Mouse (Mus musculus): ENCODE results near the gene Hist1h2ag. TPM values are rescaled to one million over a fixed set of nuclear protein-coding genes. Genes with fewer than 3 reads are reported as not detected.

Hist1h2ag gene
- polyA plus RNA-seq, 1 experiment = 21.8 TPM

DNA sequence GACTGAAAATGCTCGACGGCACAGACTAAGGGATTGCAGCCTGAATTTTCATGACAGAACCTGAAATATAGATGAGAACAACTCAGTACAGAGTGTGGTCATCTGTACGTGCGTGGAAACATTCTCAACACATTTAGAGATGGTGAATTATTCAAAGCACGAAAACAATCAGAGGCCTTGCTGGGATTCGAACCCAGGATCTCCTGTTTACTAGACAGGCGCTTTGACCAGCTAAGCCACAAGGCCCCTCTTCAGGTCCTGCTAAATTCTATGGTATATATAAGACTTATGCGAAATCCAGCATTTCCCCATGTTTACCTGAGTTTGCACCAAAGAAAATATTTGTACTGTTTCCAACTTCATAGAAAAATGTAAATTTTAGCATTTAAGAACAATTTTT is 12.8 kb downstream of the Hist1h2ag start:
- Histone ChIP-seq H3K36me3 (ENCODE audit: control insufficient read depth) (peaks cover 14% of the 10 kb centered on the region), H3K27me3 (ENCODE audit: control insufficient read depth) (no peaks in the 10 kb centered on the region), H3K4me3 (replicated peaks) (peak overlapping the region; percentile 67), H3K4me1 (ENCODE audit: control insufficient read depth) (peaks cover 57% of the 10 kb centered on the region), H3K9me3 (ENCODE audit: control insufficient read depth, low read length) (no peaks in the 10 kb centered on the region)
- TF ChIP-seq TAL1 (IDR thresholded peaks at IDR 0.05; ENCODE audit: low read length) = no peak
- TF ChIP-seq GATA1 (IDR thresholded peaks at IDR 0.05; ENCODE audit: low read length) = no peak

DNA sequence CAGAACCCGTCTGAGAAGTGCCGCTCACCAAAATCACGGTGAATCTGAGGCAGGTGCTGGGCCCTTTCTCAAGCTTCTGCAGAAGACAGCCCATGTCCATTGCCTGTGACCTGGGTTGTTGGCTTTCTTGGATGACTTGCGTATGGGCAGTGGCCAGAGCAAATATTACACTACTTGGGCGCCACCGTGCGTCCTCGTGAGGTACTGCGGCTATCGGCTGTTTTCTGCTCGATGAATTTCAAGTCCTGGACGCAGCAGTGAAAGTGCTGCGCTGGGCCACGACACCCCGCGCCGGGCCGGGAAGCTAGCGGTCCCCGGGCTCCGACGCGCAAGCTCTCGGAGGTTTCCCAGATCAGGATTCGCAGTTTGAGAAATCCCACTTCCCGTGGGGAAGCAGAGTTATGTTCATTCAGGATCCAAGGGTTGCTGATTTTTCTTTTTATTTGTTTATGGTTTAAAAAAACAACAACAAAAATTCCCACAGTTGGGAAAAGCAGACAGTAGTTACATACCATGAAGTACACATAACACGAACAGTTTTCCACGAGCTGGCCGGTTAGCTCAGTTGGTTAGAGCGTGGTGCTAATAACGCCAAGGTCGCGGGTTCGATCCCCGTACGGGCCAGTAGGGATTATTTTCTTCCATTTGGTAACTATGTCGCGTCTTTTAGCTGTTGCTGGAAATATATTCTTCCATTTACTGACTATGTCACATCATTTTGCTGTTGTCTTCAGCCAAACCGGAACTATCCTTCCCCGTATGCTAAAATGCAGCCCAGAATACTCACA is 13.9 kb downstream of the Hist1h2ag start:
- Histone ChIP-seq H3K4me1 (ENCODE audit: control insufficient read depth) (peaks cover 56% of the 10 kb centered on the region), H3K27me3 (ENCODE audit: control insufficient read depth) (no peaks in the 10 kb centered on the region), H3K4me3 (replicated peaks) (peak overlapping the region; percentile 67), H3K9me3 (ENCODE audit: control insufficient read depth, low read length) (no peaks in the 10 kb centered on the region), H3K36me3 (ENCODE audit: control insufficient read depth) (peaks cover 14% of the 10 kb centered on the region)
- TF ChIP-seq GATA1 (IDR thresholded peaks at IDR 0.05; ENCODE audit: low read length) (no peak), TAL1 (IDR thresholded peaks at IDR 0.05; ENCODE audit: low read length) (no peak)

DNA sequence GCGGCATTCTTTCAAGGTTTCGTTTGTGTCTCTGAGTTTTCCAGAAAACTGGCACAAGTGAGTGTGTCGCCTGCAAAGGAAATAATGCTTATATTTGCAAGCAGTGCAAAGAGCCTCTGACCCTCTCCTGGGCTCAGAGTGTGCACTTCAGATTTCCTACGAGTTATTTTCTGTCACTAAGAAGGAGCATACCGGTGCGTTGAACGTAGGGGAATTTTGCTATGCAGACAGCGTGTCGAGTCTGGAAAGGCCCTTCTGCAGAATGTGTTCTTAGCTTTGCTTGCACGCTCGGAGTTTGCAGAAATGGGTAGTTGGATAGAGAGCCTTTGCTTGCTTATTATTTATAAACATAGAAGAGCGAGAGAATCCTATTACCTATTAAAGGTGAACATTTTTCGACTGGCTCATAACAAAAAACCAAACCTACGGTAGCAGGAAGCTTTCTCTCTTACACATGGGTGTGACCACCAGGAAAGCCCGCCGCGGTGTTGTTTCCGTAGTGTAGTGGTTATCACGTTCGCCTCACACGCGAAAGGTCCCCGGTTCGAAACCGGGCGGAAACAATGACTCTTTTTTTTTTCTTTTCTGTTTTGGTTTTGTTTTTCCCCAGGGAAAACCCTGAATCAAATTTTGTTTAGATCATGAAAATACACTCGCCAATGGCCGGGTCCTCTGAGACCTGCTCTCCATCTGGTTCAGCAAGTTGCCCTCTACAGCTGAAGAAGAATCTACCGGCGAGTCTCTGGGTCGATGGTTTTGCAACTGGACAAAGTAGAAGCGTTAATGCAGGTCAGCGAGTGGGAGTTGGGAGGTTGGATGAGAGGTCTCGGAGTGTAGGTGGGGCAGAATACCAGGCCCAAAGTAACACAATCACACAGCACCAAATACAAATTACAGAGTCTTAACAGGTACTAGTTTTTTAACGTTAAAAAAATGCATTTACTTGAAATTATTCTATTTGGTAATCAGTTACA is 16.4 kb downstream of the Hist1h2ag start:
- Histone ChIP-seq H3K36me3 (ENCODE audit: control insufficient read depth) (peaks cover 2% of the 10 kb centered on the region; the same call in 1 of the 2 replicates), H3K4me3 (replicated peaks) (peak overlapping the region; percentile 64), H3K9me3 (ENCODE audit: control insufficient read depth, low read length) (no peaks in the 10 kb centered on the region), H3K4me1 (ENCODE audit: control insufficient read depth) (peaks cover 51% of the 10 kb centered on the region), H3K27me3 (ENCODE audit: control insufficient read depth) (no peaks in the 10 kb centered on the region)
- TF ChIP-seq GATA1 (IDR thresholded peaks at IDR 0.05; ENCODE audit: low read length) = no peak
- no peak for TF ChIP-seq TAL1 (IDR thresholded peaks at IDR 0.05; ENCODE audit: low read length)

DNA sequence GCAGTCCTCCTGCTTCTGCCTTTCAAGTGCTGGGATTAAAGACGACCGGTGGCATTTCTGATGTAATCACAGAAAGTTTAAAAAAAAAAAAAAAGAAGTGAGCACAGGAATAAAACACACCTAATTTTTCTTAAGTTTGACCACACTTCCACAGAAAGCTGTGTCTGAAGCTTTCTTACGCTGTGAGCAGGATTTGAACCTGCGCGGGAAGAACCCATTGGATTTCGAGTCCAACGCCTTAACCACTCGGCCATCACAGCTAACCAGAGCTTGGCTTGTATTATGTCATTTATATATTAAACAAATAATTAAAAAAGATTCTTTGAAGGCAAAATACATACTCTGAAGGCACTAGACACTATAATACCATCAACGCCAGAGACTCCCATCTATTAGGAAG is 20.5 kb downstream of the Hist1h2ag start:
- Histone ChIP-seq H3K36me3 (ENCODE audit: control insufficient read depth) (no peaks in the 10 kb centered on the region), H3K27me3 (ENCODE audit: control insufficient read depth) (no peaks in the 10 kb centered on the region), H3K9me3 (ENCODE audit: control insufficient read depth, low read length) (no peaks in the 10 kb centered on the region), H3K4me3 (replicated peaks) (peak overlapping the region; percentile 73), H3K4me1 (ENCODE audit: control insufficient read depth) (peaks cover 42% of the 10 kb centered on the region)
- TF ChIP-seq GATA1 (IDR thresholded peaks at IDR 0.05; ENCODE audit: low read length) = no peak
- no peak for TF ChIP-seq TAL1 (IDR thresholded peaks at IDR 0.05; ENCODE audit: low read length)

DNA sequence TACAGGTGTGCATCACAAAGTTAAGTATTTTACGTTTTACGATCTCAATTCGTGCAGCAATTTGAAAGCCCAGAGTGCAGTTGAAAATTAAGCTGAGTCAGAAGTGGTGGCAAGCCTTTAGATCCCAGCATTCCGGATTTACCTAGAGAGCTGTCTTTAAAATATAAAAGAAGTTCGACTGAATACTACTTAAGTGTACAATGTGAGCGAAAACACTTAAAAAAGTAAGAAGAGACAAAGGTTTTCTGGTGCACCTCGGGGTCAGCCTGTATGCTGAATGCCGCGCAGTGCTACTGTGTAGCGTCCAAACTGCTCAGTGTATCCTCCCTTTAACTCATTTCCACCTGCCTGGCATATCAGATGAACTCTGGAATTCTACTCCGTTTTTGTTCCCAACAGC is 21.2 kb downstream of the Hist1h2ag start:
- H3K36me3 ChIP-seq (ENCODE audit: control insufficient read depth) = no peaks in the 10 kb centered on the region
- H3K4me3 ChIP-seq (replicated peaks) = peak overlapping the region; percentile 73
- H3K27me3 ChIP-seq (ENCODE audit: control insufficient read depth) = no peaks in the 10 kb centered on the region
- H3K9me3 ChIP-seq (ENCODE audit: control insufficient read depth, low read length) = no peaks in the 10 kb centered on the region
- TF ChIP-seq TAL1 (IDR thresholded peaks at IDR 0.05; ENCODE audit: low read length) (no peak), GATA1 (IDR thresholded peaks at IDR 0.05; ENCODE audit: low read length) (no peak)
- peaks cover 40% of the 10 kb centered on the region for H3K4me1 ChIP-seq (ENCODE audit: control insufficient read depth)

DNA sequence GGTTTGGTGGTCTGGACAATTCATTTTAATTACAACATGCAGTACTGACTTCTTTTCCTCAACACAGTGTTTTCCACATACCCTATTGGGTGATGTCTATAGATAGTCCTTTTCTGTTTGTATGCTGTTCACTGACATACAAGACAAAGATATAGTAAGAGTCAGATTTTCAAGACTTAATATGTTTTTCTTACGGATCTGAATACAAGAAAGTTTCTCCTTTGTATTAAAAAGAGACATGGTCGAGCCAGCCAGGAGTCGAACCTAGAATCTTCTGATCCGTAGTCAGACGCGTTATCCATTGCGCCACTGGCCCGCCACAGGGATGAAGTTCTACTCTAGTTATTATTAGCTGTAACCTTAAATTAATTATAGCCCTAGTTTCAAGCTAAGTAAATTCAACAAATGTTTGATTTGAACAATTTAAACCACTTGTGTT is 21.8 kb downstream of the Hist1h2ag start:
- Histone ChIP-seq H3K4me1 (ENCODE audit: control insufficient read depth) (peaks cover 40% of the 10 kb centered on the region), H3K9me3 (ENCODE audit: control insufficient read depth, low read length) (no peaks in the 10 kb centered on the region), H3K36me3 (ENCODE audit: control insufficient read depth) (no peaks in the 10 kb centered on the region), H3K4me3 (replicated peaks) (peak overlapping the region; percentile 73), H3K27me3 (ENCODE audit: control insufficient read depth) (no peaks in the 10 kb centered on the region)
- TF ChIP-seq GATA1 (IDR thresholded peaks at IDR 0.05; ENCODE audit: low read length) (no peak), TAL1 (IDR thresholded peaks at IDR 0.05; ENCODE audit: low read length) (no peak)

DNA sequence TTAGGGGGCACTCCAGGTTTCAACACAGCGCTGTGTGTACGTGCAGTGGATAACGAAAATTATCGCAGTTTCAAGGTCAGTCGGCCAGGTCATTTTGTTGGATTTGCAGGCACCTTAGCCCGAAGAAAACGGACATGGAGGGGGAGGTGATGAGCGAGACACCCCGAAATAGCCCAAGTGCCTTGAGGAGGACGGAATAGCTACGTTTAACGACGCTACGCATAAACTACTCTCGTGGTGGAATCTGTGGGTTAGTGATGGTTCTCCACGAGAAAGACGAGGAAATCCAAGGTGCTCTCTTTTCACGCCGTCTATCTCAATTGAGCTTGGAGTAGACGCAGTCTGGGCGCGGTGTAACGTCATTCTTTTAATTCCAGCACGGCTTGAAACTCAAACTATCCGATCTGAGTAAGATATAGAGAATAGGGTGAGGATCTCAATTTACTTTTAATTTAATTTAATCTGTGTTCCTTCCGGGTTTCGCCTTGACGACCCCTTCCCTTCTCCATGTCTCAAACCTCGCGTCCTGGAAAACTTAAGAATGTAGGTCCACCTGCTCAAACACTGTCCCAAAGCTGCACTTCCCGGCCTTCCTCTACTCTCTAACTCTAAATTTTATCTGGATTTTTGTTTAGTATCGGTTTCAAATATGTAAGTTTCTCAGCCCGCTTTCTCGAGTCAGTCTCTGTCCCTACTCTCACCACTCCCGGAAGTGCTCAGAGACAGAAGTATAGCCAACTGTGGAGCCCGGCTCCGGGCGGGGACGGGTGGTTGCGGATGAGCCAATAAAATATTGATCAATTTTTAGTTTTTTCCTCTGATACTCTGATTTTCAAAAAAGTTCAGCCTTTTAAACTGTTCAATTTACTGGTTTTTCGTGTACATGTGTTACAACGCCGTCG is 22.6 kb downstream of the Hist1h2ag start:
- H3K36me3 ChIP-seq (ENCODE audit: control insufficient read depth) = no peaks in the 10 kb centered on the region
- TF ChIP-seq GATA1 (IDR thresholded peaks at IDR 0.05; ENCODE audit: low read length) (no peak), TAL1 (IDR thresholded peaks at IDR 0.05; ENCODE audit: low read length) (no peak)
- no peaks in the 10 kb centered on the region for H3K9me3 ChIP-seq (ENCODE audit: control insufficient read depth, low read length)
- peaks cover 40% of the 10 kb centered on the region for H3K4me1 ChIP-seq (ENCODE audit: control insufficient read depth)
- H3K4me3 ChIP-seq (replicated peaks) = peak overlapping the region; percentile 73
- peaks cover 4% of the 10 kb centered on the region for H3K27me3 ChIP-seq (ENCODE audit: control insufficient read depth)
